Mouse (Mus musculus) neural tube, embryonic 11.5 days (tissue): ENCODE data around the gene Klk8. TPM values are rescaled to one million over a fixed set of nuclear protein-coding genes. Genes with fewer than 3 reads are reported as not detected.

Source experiments
- ATAC-seq: fragments of 200-750 bp; cut with Nextera tagmentation; 2 replicates; pipeline ENCODE4 v1.8.0; 2017; ENCODE audit warnings: moderate number of reproducible peaks, mild to moderate bottlenecking, moderate TSS enrichment, moderate library complexity; ENCODE audit not compliant: insufficient read depth, low FRiP score, low TSS enrichment
- DNase-seq: peaks from one replicate; pipeline ENCODE4 v3.0.0-alpha.2; 2015; ENCODE audit warnings: low spot score
- H3K27ac ChIP-seq: fragments of 300-500 bp; sonication (generic); 2 replicates; pipeline ENCODE4 v1.5.1; 2014; ENCODE audit warnings: low read depth, mild to moderate bottlenecking, low read length
- H3K27me3 ChIP-seq: fragments of 300-500 bp; sonication (generic); 2 replicates; pipeline ENCODE4 v1.6.1; 2014; ENCODE audit warnings: mild to moderate bottlenecking, low read length, mixed read lengths; ENCODE audit not compliant: control insufficient read depth, insufficient read depth
- H3K36me3 ChIP-seq: fragments of 300-500 bp; sonication (generic); 2 replicates; pipeline ENCODE4 v1.6.1; 2014; ENCODE audit warnings: mild to moderate bottlenecking, low read length, moderate library complexity, mixed read lengths; ENCODE audit not compliant: control insufficient read depth, insufficient read depth
- H3K4me1 ChIP-seq: fragments of 300-500 bp; sonication (generic); 2 replicates; pipeline ENCODE4 v1.6.1; 2014; ENCODE audit warnings: low read length, mixed read lengths; ENCODE audit not compliant: control insufficient read depth, insufficient read depth
- H3K4me2 ChIP-seq: fragments of 300-500 bp; sonication (generic); 2 replicates; pipeline ENCODE4 v1.6.1; 2014; ENCODE audit warnings: low read depth, mild to moderate bottlenecking, moderate library complexity
- H3K4me3 ChIP-seq: fragments of 300-500 bp; sonication (generic); 2 replicates; pipeline ENCODE4 v1.5.1; 2014; ENCODE audit warnings: low read depth, low read length
- H3K9ac ChIP-seq: fragments of 300-500 bp; sonication (generic); 2 replicates; pipeline ENCODE4 v1.6.1; 2014; ENCODE audit warnings: mild to moderate bottlenecking, low read length
- H3K9me3 ChIP-seq: fragments of 300-500 bp; sonication (generic); 2 replicates; pipeline ENCODE4 v1.6.1; 2016; ENCODE audit warnings: low read length; ENCODE audit not compliant: control insufficient read depth
- WGBS: fragments of 180-500 bp; shearing (Covaris S2); extraction: QIAGEN DNeasy Blood & Tissue Kit; methylation state at CpG from one replicate; pipeline ENCODE4 v1.1.7; 2014; 5-methylcytosine and 5-hydroxymethylcytosine counted together
- polyA plus RNA-seq: library from polyadenylated mRNA; unstranded; fragments of >200 nt; fragmentation: Nextera tagmentation; extraction: Ambion mirVana; gene quantifications from 2 replicates; pipeline ENCODE4 v1.2.1, GENCODE M21; 2014

Klk8 gene
- polyA plus RNA-seq, 1 experiment from 2014 or later: 8.6 TPM

- H3K4me2 ChIP-seq: no peak within 1 kb of the TSS
- H3K27me3 ChIP-seq: no peaks in the 10 kb centered on the region
- H3K4me1 ChIP-seq: no peaks in the 10 kb centered on the region
- H3K9ac ChIP-seq: no peak within 1 kb of the TSS
- ATAC-seq (no peak), DNase-seq (no peak)
- no peak within 1 kb of the TSS for H3K27ac ChIP-seq
- H3K4me3 ChIP-seq: no peak within 1 kb of the TSS
- WGBS: 47% methylated on average over 2 of the region's 3 CpGs
- no peaks in the 10 kb centered on the region for H3K36me3 ChIP-seq
- no peaks in the 10 kb centered on the region for H3K9me3 ChIP-seq
Observed at GRCm38 (mm10) chr7:43841701-43842100, 44.3 kb downstream of the Klk8 start, which contains the start of gene Klk5. TSS of gene Klk5 (plus strand) at chr7:43841971.

GRCm38 (mm10) chr7:43843801-43844200 lies 46.4 kb downstream of the Klk8 start:
- Histone ChIP-seq H3K4me2 (no peak overlapping the region), H3K4me3 (no peak overlapping the region), H3K36me3 (no peaks in the 10 kb centered on the region), H3K9ac (no peak overlapping the region), H3K27ac (no peak overlapping the region), H3K27me3 (no peaks in the 10 kb centered on the region), H3K9me3 (no peaks in the 10 kb centered on the region), H3K4me1 (no peaks in the 10 kb centered on the region)
- ATAC-seq (no peak), DNase-seq (no peak)
- 74% methylated on average over 4 of the region's 4 CpGs for WGBS

- Histone ChIP-seq H3K27me3 (no peaks in the 10 kb centered on the region), H3K9ac (no peak overlapping the region), H3K36me3 (no peaks in the 10 kb centered on the region), H3K4me3 (no peak overlapping the region), H3K9me3 (no peaks in the 10 kb centered on the region), H3K4me2 (no peak overlapping the region), H3K27ac (no peak overlapping the region), H3K4me1 (no peaks in the 10 kb centered on the region)
- no peak for ATAC-seq
- WGBS: 89% methylated on average over 6 of the region's 6 CpGs
- no peak for DNase-seq
Observed at GRCm38 (mm10) chr7:43851616-43852015, 54.2 kb downstream of the Klk8 start.

Other genes starting within 250 kb of the Klk8 start
- 7.7 and 8.9 TPM in 2 replicates for gene Zfp658, start 235.3 kb upstream of the Klk8 start, polyA plus RNA-seq
- 18.4 and 19.3 TPM in 2 replicates for gene Zfp719, start 218.0 kb upstream of the Klk8 start, polyA plus RNA-seq
- gene Zfp819, start 190.4 kb upstream of the Klk8 start, polyA plus RNA-seq: 0.25 and 0.64 TPM in 2 replicates
- gene Ceacam18, start 162.9 kb upstream of the Klk8 start, polyA plus RNA-seq: not detected in 2 replicates
- gene Siglece, start 137.4 kb upstream of the Klk8 start, polyA plus RNA-seq: 0.34 TPM in 1 of 2 replicates, not detected in the other
- gene Ctu1, start 125.6 kb upstream of the Klk8 start, polyA plus RNA-seq: 11.0 and 11.6 TPM in 2 replicates
- gene Klk14, start 107.2 kb upstream of the Klk8 start, polyA plus RNA-seq: not detected in 2 replicates
- 0.39 TPM in 1 of 2 replicates, not detected in the other for gene Klk13, start 85.0 kb upstream of the Klk8 start, polyA plus RNA-seq
- not detected in 2 replicates for gene Klk12, start 28.7 kb upstream of the Klk8 start, polyA plus RNA-seq
- gene Klk11, start 23.0 kb upstream of the Klk8 start, polyA plus RNA-seq: not detected in 2 replicates
- not detected in 2 replicates for gene Klk10, start 16.5 kb upstream of the Klk8 start, polyA plus RNA-seq
- gene Klk9, start 5.7 kb upstream of the Klk8 start, polyA plus RNA-seq: not detected in 2 replicates
- not detected in 2 replicates for gene Klk7, start 13.7 kb downstream of the Klk8 start, polyA plus RNA-seq
- gene Klk6, start 26.9 kb downstream of the Klk8 start, polyA plus RNA-seq: not detected in 2 replicates
- gene Klk5, start 44.4 kb downstream of the Klk8 start, polyA plus RNA-seq: not detected in 2 replicates
- gene Klk4, start 83.6 kb downstream of the Klk8 start, polyA plus RNA-seq: not detected in 2 replicates
- not detected in 2 replicates for gene Klk15, start 136.2 kb downstream of the Klk8 start, polyA plus RNA-seq
- gene Klk1b8, start 153.1 kb downstream of the Klk8 start, polyA plus RNA-seq: not detected in 2 replicates
- not detected in 2 replicates for gene Klk1b1, start 169.2 kb downstream of the Klk8 start, polyA plus RNA-seq
- not detected in 2 replicates for gene Klk1b9, start 178.5 kb downstream of the Klk8 start, polyA plus RNA-seq
- not detected in 2 replicates for gene Klk1b11, start 198.3 kb downstream of the Klk8 start, polyA plus RNA-seq
- not detected in 2 replicates for gene Klk1b26, start 214.6 kb downstream of the Klk8 start, polyA plus RNA-seq